Mouse (Mus musculus) kidney, embryonic 16.5 days (tissue): ENCODE measurements at regions not wholly inside any gene's neighbourhood (a gene's known extent, or its start where the extent isn't known, plus 50 kb on each side); places are given as distances from the start of the nearest gene placed in this dataset.

Experiments used
- ATAC-seq: fragments of 200-750 bp; cut with Nextera tagmentation; 2 replicates; pipeline ENCODE4 v1.8.0; 2017; ENCODE audit warnings: moderate TSS enrichment; ENCODE audit not compliant: low FRiP score, low TSS enrichment
- H3K27ac ChIP-seq: fragments of 300-500 bp; sonication (generic); 2 replicates; pipeline ENCODE4 v1.5.1; 2014; ENCODE audit warnings: low read length
- H3K27me3 ChIP-seq: fragments of 300-500 bp; sonication (generic); 2 replicates; pipeline ENCODE4 v1.6.1; 2014; ENCODE audit warnings: low read length, control low read depth, mixed read lengths; ENCODE audit not compliant: insufficient read depth
- H3K36me3 ChIP-seq: fragments of 300-500 bp; sonication (generic); 2 replicates; pipeline ENCODE4 v1.6.1; 2014; ENCODE audit warnings: low read length, control low read depth, mixed read lengths; ENCODE audit not compliant: insufficient read depth
- H3K4me1 ChIP-seq: fragments of 300-500 bp; sonication (generic); 2 replicates; pipeline ENCODE4 v1.6.1; 2014; ENCODE audit warnings: low read length, control low read depth, mixed read lengths; ENCODE audit not compliant: insufficient read depth
- H3K4me2 ChIP-seq: fragments of 300-500 bp; sonication (generic); replicated peaks from 2 replicates; pipeline ENCODE4 v1.6.1; 2014; ENCODE audit warnings: low read depth, low read length
- H3K4me3 ChIP-seq: fragments of 300-500 bp; sonication (generic); 2 replicates; pipeline ENCODE4 v1.5.1; 2014; ENCODE audit warnings: mild to moderate bottlenecking, low read length
- H3K9ac ChIP-seq: fragments of 300-500 bp; sonication (generic); replicated peaks from 2 replicates; pipeline ENCODE4 v1.6.1; 2014; ENCODE audit warnings: low read length
- H3K9me3 ChIP-seq: fragments of 300-500 bp; sonication (generic); 2 replicates; pipeline ENCODE4 v1.6.1; 2016; ENCODE audit warnings: low read length, control low read depth
- WGBS: fragments of 180-500 bp; shearing (Covaris S2); extraction: QIAGEN DNeasy Blood & Tissue Kit; methylation state at CpG from one replicate; pipeline ENCODE4 v1.1.7; 2014; 5-methylcytosine and 5-hydroxymethylcytosine counted together

- Histone ChIP-seq H3K36me3 (no peaks in the 10 kb centered on the region), H3K4me2 (no peak overlapping the region), H3K27me3 (no peaks in the 10 kb centered on the region), H3K4me1 (peaks cover 10% of the 10 kb centered on the region), H3K4me3 (no peak overlapping the region), H3K9me3 (no peaks in the 10 kb centered on the region), H3K27ac (no peak overlapping the region), H3K9ac (no peak overlapping the region)
- WGBS, result 82% methylated on average over 1 of the region's 1 CpGs
- ATAC-seq, result no peak
These were observed 318.8 kb downstream of the Tbc1d1 start for GRCm38 (mm10) chr5:64474868-64475267.

GRCm38 (mm10) chr5:64475736-64476519, 319.8 kb downstream of the Tbc1d1 start:
- H3K9me3 ChIP-seq, result no peaks in the 10 kb centered on the region
- H3K4me1 ChIP-seq, result peaks cover 10% of the 10 kb centered on the region
- no peaks in the 10 kb centered on the region for H3K27me3 ChIP-seq
- no peak overlapping the region for H3K4me2 ChIP-seq
- H3K4me3 ChIP-seq, result no peak overlapping the region
- no peaks in the 10 kb centered on the region for H3K36me3 ChIP-seq
- 63% methylated on average over 8 of the region's 8 CpGs for WGBS
- no peak overlapping the region for H3K9ac ChIP-seq
- no peak overlapping the region for H3K27ac ChIP-seq
- no peak for ATAC-seq

DNA sequence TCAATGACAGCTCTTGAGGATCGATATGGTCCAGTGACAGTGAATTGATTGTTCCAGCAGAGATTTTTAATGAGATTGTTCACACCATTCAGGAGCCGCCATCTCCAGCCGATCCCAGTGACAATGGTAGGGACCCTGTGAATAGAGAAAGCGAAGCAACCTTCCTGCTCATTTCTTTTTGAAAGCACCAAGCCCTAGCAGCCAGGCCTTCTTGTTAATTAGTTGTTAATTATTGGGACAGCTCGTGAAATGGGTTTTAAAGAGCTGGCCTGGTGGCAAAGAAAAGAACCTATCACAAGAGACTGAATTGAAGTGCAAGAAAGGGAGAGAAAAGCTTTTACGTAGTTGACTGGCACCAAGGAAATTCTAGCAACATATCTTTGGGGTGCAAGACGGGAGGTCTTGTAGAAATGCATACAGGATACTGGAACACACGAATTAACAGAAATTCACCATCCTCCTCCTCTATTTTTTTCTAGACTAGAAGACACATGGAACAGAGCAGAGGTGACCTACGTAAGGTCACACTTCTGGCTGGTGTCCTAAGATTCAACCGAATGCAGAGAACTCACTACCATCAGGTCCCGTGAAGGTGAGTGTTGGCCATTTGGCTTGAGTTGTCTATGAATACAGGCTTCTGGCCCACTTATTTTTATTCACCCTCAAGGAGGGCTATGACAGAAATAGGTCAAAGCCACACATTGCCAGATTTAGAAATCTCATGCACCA, 320.7 kb downstream of the Tbc1d1 start:
- no peak for ATAC-seq
- WGBS, result 74% methylated on average over 11 of the region's 11 CpGs

DNA sequence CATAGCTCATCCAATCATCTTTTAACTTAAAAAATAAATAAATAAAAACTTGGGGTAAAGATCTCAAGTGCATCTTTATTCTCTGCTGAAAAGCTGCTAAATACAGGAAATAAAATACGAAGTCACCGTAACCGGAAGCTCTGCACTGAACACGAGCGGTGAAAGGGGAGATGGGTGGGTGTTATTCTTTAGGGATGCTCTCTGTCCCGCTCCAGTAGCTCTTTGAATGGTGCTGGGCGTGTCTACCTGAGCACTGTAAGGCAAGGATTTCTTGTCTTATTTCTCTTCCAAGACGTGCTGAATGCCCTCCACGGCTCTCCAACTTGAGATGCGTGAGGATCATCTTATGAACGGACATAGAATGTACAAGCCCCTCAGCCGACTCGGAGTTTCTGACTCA, 322.0 kb downstream of the Tbc1d1 start:
- H3K4me2 ChIP-seq, result peak overlapping the region; percentile 30
- H3K36me3 ChIP-seq, result no peaks in the 10 kb centered on the region
- H3K9me3 ChIP-seq, result no peaks in the 10 kb centered on the region
- no peak overlapping the region for H3K4me3 ChIP-seq
- H3K9ac ChIP-seq, result no peak overlapping the region
- peak; percentile 36; the same call in 1 of the 2 replicates for ATAC-seq
- H3K27me3 ChIP-seq, result no peaks in the 10 kb centered on the region
- peaks cover 10% of the 10 kb centered on the region for H3K4me1 ChIP-seq
- 46% methylated on average over 13 of the region's 13 CpGs for WGBS
- no peak overlapping the region for H3K27ac ChIP-seq

More for the DNA sequence above, 320.7 kb downstream of the Tbc1d1 start:
- Histone ChIP-seq H3K4me1 (peaks cover 10% of the 10 kb centered on the region), H3K9ac (no peak overlapping the region), H3K27me3 (no peaks in the 10 kb centered on the region), H3K4me2 (no peak overlapping the region), H3K36me3 (no peaks in the 10 kb centered on the region), H3K4me3 (no peak overlapping the region), H3K9me3 (no peaks in the 10 kb centered on the region), H3K27ac (no peak overlapping the region)

GRCm38 (mm10) chr5:64478599-64479214, 322.6 kb downstream of the Tbc1d1 start:
- H3K27me3 ChIP-seq, result no peaks in the 10 kb centered on the region
- peak overlapping the region; percentile 30 for H3K4me2 ChIP-seq
- H3K9me3 ChIP-seq, result no peaks in the 10 kb centered on the region
- 48% methylated on average over 10 of the region's 10 CpGs for WGBS
- H3K4me1 ChIP-seq, result peaks cover 10% of the 10 kb centered on the region
- peak overlapping the region; percentile 1; the same call in 1 of the 2 replicates for H3K27ac ChIP-seq
- no peak for ATAC-seq
- no peak overlapping the region for H3K9ac ChIP-seq
- no peak overlapping the region for H3K4me3 ChIP-seq
- H3K36me3 ChIP-seq, result no peaks in the 10 kb centered on the region

GRCm38 (mm10) chr5:64479315-64479714, 323.2 kb downstream of the Tbc1d1 start:
- 21% methylated on average over 8 of the region's 8 CpGs for WGBS
- peaks cover 10% of the 10 kb centered on the region for H3K4me1 ChIP-seq
- H3K4me2 ChIP-seq, result 0 out of 2 replicates have a peak overlapping the region, but pooled peaks have one; percentile 10
- peak overlapping the region; percentile 1; the same call in 1 of the 2 replicates for H3K27ac ChIP-seq
- peak; percentile 84 for ATAC-seq
- no peaks in the 10 kb centered on the region for H3K36me3 ChIP-seq
- H3K9ac ChIP-seq, result no peak overlapping the region
- no peaks in the 10 kb centered on the region for H3K27me3 ChIP-seq
- no peaks in the 10 kb centered on the region for H3K9me3 ChIP-seq
- H3K4me3 ChIP-seq, result no peak overlapping the region

GRCm38 (mm10) chr5:64485043-64485442, 318.1 kb upstream of the Klf3 start:
- H3K4me2 ChIP-seq, result no peak overlapping the region
- H3K9me3 ChIP-seq, result no peaks in the 10 kb centered on the region
- WGBS, result 83% methylated on average over 3 of the region's 3 CpGs
- H3K27ac ChIP-seq, result no peak overlapping the region
- H3K4me3 ChIP-seq, result no peak overlapping the region
- H3K36me3 ChIP-seq, result no peaks in the 10 kb centered on the region
- no peaks in the 10 kb centered on the region for H3K4me1 ChIP-seq
- no peak overlapping the region for H3K9ac ChIP-seq
- no peak for ATAC-seq
- no peaks in the 10 kb centered on the region for H3K27me3 ChIP-seq

- 93% methylated on average over 6 of the region's 6 CpGs for WGBS
- H3K9ac ChIP-seq, result no peak overlapping the region
- no peak overlapping the region for H3K27ac ChIP-seq
- no peaks in the 10 kb centered on the region for H3K9me3 ChIP-seq
- H3K4me3 ChIP-seq, result no peak overlapping the region
- no peaks in the 10 kb centered on the region for H3K27me3 ChIP-seq
- no peak overlapping the region for H3K4me2 ChIP-seq
- ATAC-seq, result no peak
- H3K4me1 ChIP-seq, result no peaks in the 10 kb centered on the region
- no peaks in the 10 kb centered on the region for H3K36me3 ChIP-seq
These were observed 317.3 kb upstream of the Klf3 start for GRCm38 (mm10) chr5:64485856-64486255.

DNA sequence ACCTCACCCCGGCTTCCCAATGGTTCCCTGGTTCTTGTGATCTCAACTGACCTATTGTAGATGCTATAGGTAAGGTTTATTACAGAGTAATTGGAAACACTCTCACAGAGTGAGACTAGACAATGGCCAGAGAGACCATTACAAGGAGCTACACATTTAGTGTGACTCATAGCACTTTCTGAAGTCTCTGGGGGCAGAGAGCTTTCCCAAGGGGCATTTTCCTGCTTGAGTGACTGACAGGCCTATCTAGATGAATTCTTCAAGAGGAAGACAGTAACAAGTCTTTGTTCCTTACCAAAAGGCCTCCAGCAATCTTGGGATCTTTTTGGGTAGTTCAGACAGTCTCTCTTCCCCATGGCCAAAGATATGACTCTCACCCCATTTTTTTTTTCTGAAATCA, 316.4 kb upstream of the Klf3 start:
- Histone ChIP-seq H3K4me3 (no peak overlapping the region), H3K27me3 (no peaks in the 10 kb centered on the region), H3K4me1 (no peaks in the 10 kb centered on the region), H3K9me3 (no peaks in the 10 kb centered on the region), H3K27ac (no peak overlapping the region), H3K9ac (no peak overlapping the region), H3K4me2 (no peak overlapping the region), H3K36me3 (no peaks in the 10 kb centered on the region)
- WGBS, result 87% methylated on average over 1 of the region's 1 CpGs
- no peak for ATAC-seq
